In the genomic region with DNA sequence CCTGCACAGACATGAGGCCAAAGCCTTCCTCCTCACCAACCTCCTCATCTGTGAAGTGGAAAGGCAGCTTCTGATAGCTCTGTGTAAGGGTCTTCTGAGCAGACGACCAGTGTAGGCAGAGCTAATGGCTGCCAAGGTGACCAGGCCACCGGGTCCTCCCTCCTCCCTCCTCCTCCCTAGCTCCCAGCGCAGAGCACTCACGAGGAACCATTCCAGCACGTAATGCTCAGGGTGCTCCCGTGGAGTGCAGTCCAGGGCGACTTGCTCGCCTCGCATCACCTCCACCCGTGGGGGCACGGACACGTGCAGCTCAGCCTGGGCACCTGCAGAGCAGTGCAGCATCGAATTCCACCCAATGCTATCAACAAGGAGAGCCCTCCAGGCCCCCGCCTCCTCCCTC, we compare ENCODE assay signal across 12 mouse cellular contexts. TPM values are rescaled to one million over a fixed set of nuclear protein-coding genes. Genes with fewer than 3 reads are reported as not detected.
DNase-seq lines count a peak whose midpoint lies in the region; ATAC-seq lines count a peak whose summit lies in the region.
"Had no signal": no experiment of that assay in that cellular context is flagged by ENCODE, and none has a peak within 500 bp of the region (broad histone marks: within the 10 kb centered on the region; RNA-seq: fewer than 3 reads in every experiment).

No protein-coding gene starts in this region.

- ATAC-seq in hindbrain, embryonic 12.5 days (ENCODE audit: low FRiP score), result no peak
- ATAC-seq in embryonic facial prominence, embryonic 12.5 days (ENCODE audit: insufficient number of reproducible peaks, insufficient read depth, low FRiP score, low TSS enrichment), result no peak
- no peak for ATAC-seq in intestine, embryonic 16.5 days
- ATAC-seq in limb, embryonic 15.5 days (ENCODE audit: insufficient number of reproducible peaks, low FRiP score, low TSS enrichment, low read depth), result no peak
- ATAC-seq in midbrain, embryonic 16.5 days, result no peak
- ATAC-seq: forebrain, embryonic 13.5 days; inflammation-experienced regulatory T-cells, adult 6 months; Patski had no signal

- H3K36me3 ChIP-seq in hindbrain, embryonic 10.5 days, result peaks cover 15% of the 10 kb centered on the region
- H3K36me3 ChIP-seq in hindbrain, embryonic 12.5 days, result no peaks in the 10 kb centered on the region
- peaks cover 17% of the 10 kb centered on the region; the same call in 1 of the 2 replicates for H3K36me3 ChIP-seq in embryonic facial prominence, embryonic 12.5 days
- peaks cover 6% of the 10 kb centered on the region for H3K36me3 ChIP-seq in intestine, embryonic 16.5 days (ENCODE audit: control insufficient read depth, insufficient read depth, low read length)
- peaks cover 24% of the 10 kb centered on the region for H3K36me3 ChIP-seq in limb, embryonic 15.5 days
- no peaks in the 10 kb centered on the region for H3K36me3 ChIP-seq in midbrain, embryonic 16.5 days (ENCODE audit: control insufficient read depth, insufficient read depth, low read length)
- H3K36me3 ChIP-seq: liver, embryonic 15.5 days had no signal

- H3K4me2 ChIP-seq in hindbrain, embryonic 12.5 days (replicated peaks), result no peak overlapping the region
- H3K4me2 ChIP-seq in embryonic facial prominence, embryonic 12.5 days (replicated peaks), result peak overlapping the region; percentile 65
- peak overlapping the region; percentile 83; the same call in 1 of the 2 replicates for H3K4me2 ChIP-seq in intestine, embryonic 16.5 days (ENCODE audit: low read depth, low read length)
- peak overlapping the region; percentile 78 for H3K4me2 ChIP-seq in limb, embryonic 15.5 days
- H3K4me2 ChIP-seq in midbrain, embryonic 16.5 days (ENCODE audit: low read length), result no peak overlapping the region
- H3K4me2 ChIP-seq: forebrain, embryonic 13.5 days; liver, embryonic 15.5 days had no signal

- H3K9me3 ChIP-seq in hindbrain, embryonic 10.5 days, result 0 out of 2 replicates have a peak, but pooled peaks cover 4% of the 10 kb centered on the region
- H3K9me3 ChIP-seq in hindbrain, embryonic 12.5 days (replicated peaks), result no peaks in the 10 kb centered on the region
- H3K9me3 ChIP-seq in embryonic facial prominence, embryonic 12.5 days, result no peaks in the 10 kb centered on the region
- no peaks in the 10 kb centered on the region for H3K9me3 ChIP-seq in intestine, embryonic 16.5 days (ENCODE audit: control insufficient read depth, low read length)
- no peaks in the 10 kb centered on the region for H3K9me3 ChIP-seq in limb, embryonic 15.5 days
- H3K9me3 ChIP-seq in midbrain, embryonic 16.5 days (replicated peaks; ENCODE audit: control insufficient read depth, low read length, poor library complexity, severe bottlenecking), result no peaks in the 10 kb centered on the region
- H3K9me3 ChIP-seq: forebrain, embryonic 13.5 days; liver, embryonic 15.5 days had no signal

- no peak overlapping the region for H3K9ac ChIP-seq in hindbrain, embryonic 12.5 days
- H3K9ac ChIP-seq in embryonic facial prominence, embryonic 12.5 days, result 0 out of 2 replicates have a peak overlapping the region, but pooled peaks have one; percentile 5
- H3K9ac ChIP-seq in intestine, embryonic 16.5 days (ENCODE audit: low read depth, low read length), result peak overlapping the region; percentile 26
- H3K9ac ChIP-seq in limb, embryonic 15.5 days, result no peak overlapping the region
- no peak overlapping the region for H3K9ac ChIP-seq in midbrain, embryonic 16.5 days (ENCODE audit: low read depth, low read length)
- H3K9ac ChIP-seq: forebrain, embryonic 13.5 days; liver, embryonic 15.5 days had no signal

- no peak for DNase-seq in hindbrain, embryonic 10.5 days (ENCODE audit: low spot score)
- no peak for DNase-seq in layer of hippocampus, postnatal 36 days
- DNase-seq: adrenal gland, postnatal 10 days had no signal

- peaks cover 32% of the 10 kb centered on the region for H3K4me1 ChIP-seq in hindbrain, embryonic 10.5 days (replicated peaks)
- H3K4me1 ChIP-seq in hindbrain, embryonic 12.5 days, result peaks cover 12% of the 10 kb centered on the region
- H3K4me1 ChIP-seq in embryonic facial prominence, embryonic 12.5 days, result peaks cover 26% of the 10 kb centered on the region
- H3K4me1 ChIP-seq in intestine, embryonic 16.5 days (ENCODE audit: control insufficient read depth, insufficient read depth, low read length), result peaks cover 29% of the 10 kb centered on the region
- peaks cover 27% of the 10 kb centered on the region for H3K4me1 ChIP-seq in limb, embryonic 15.5 days
- peaks cover 11% of the 10 kb centered on the region for H3K4me1 ChIP-seq in midbrain, embryonic 16.5 days (ENCODE audit: control insufficient read depth, insufficient read depth, low read length)

- peaks cover 43% of the 10 kb centered on the region for H3K27me3 ChIP-seq in hindbrain, embryonic 10.5 days (ENCODE audit: insufficient read depth, poor library complexity, severe bottlenecking)
- peaks cover 41% of the 10 kb centered on the region for H3K27me3 ChIP-seq in hindbrain, embryonic 12.5 days
- H3K27me3 ChIP-seq in embryonic facial prominence, embryonic 12.5 days, result no peaks in the 10 kb centered on the region
- no peaks in the 10 kb centered on the region; the same call in 1 of the 2 replicates for H3K27me3 ChIP-seq in intestine, embryonic 16.5 days (replicated peaks; ENCODE audit: control insufficient read depth, insufficient read depth, low read length)
- H3K27me3 ChIP-seq in limb, embryonic 15.5 days, result no peaks in the 10 kb centered on the region
- H3K27me3 ChIP-seq in midbrain, embryonic 16.5 days (ENCODE audit: control insufficient read depth, insufficient read depth, low read depth, low read length), result peaks cover 24% of the 10 kb centered on the region
- H3K27me3 ChIP-seq: Patski had no signal

- WGBS in hindbrain, embryonic 10.5 days, result 69% methylated on average over 14 of the region's 14 CpGs
- 72% methylated on average over 14 of the region's 14 CpGs for WGBS in hindbrain, embryonic 12.5 days
- WGBS in embryonic facial prominence, embryonic 12.5 days, result 72% methylated on average over 14 of the region's 14 CpGs
- WGBS in intestine, embryonic 16.5 days, result 73% methylated on average over 14 of the region's 14 CpGs
- WGBS in limb, embryonic 15.5 days, result 59% methylated on average over 14 of the region's 14 CpGs
- 66% methylated on average over 14 of the region's 14 CpGs for WGBS in midbrain, embryonic 16.5 days

- H3K4me3 ChIP-seq in hindbrain, embryonic 10.5 days, result peak overlapping the region; percentile 54; the same call in 1 of the 2 replicates
- no peak overlapping the region for H3K4me3 ChIP-seq in hindbrain, embryonic 12.5 days
- peak overlapping the region; percentile 12 for H3K4me3 ChIP-seq in embryonic facial prominence, embryonic 12.5 days
- no peak overlapping the region for H3K4me3 ChIP-seq in intestine, embryonic 16.5 days (ENCODE audit: low read length)
- H3K4me3 ChIP-seq in limb, embryonic 15.5 days, result peak overlapping the region; percentile 47
- no peak overlapping the region for H3K4me3 ChIP-seq in midbrain, embryonic 16.5 days (ENCODE audit: low read depth, low read length)
- H3K4me3 ChIP-seq: forebrain, embryonic 13.5 days; liver, embryonic 15.5 days had no signal

- H3K27ac ChIP-seq in hindbrain, embryonic 10.5 days, result 0 out of 2 replicates have a peak overlapping the region, but pooled peaks have one; percentile 53
- no peak overlapping the region for H3K27ac ChIP-seq in hindbrain, embryonic 12.5 days
- H3K27ac ChIP-seq in embryonic facial prominence, embryonic 12.5 days, result no peak overlapping the region
- no peak overlapping the region for H3K27ac ChIP-seq in intestine, embryonic 16.5 days (ENCODE audit: low read length)
- H3K27ac ChIP-seq in limb, embryonic 15.5 days, result no peak overlapping the region
- no peak overlapping the region for H3K27ac ChIP-seq in midbrain, embryonic 16.5 days (ENCODE audit: low read length)
- H3K27ac ChIP-seq: forebrain, embryonic 13.5 days; liver, embryonic 15.5 days had no signal

RNA-seq across cellular contexts. Expression of gene Bcam, which starts 2.6 kb away (rescaled TPM):
- 46.8 and 57.3 TPM in 2 replicates for polyA plus RNA-seq in hindbrain, embryonic 10.5 days (2016; fragmentation: Nextera tagmentation; extraction: Ambion mirVana)
- polyA plus RNA-seq in hindbrain, embryonic 12.5 days (2016; fragmentation: Nextera tagmentation; extraction: Ambion mirVana), result 21.0 and 25.1 TPM in 2 replicates
- 62.3 and 69.1 TPM in 2 replicates for polyA plus RNA-seq in embryonic facial prominence, embryonic 12.5 days (2016; fragmentation: Nextera tagmentation; extraction: Ambion mirVana)
- 58.7 and 62.7 TPM in 2 replicates for polyA plus RNA-seq in intestine, embryonic 16.5 days (2015; fragmentation: Nextera tagmentation; extraction: Ambion mirVana)
- 120 and 150 TPM in 2 replicates for polyA plus RNA-seq in limb, embryonic 15.5 days (2015; fragmentation: Nextera tagmentation; extraction: Ambion mirVana)
- total RNA-seq in layer of hippocampus, postnatal 36 days (2021), result 1 to 10 TPM; 9.5 to 9.8 TPM
- polyA plus RNA-seq in midbrain, embryonic 16.5 days (2015; fragmentation: Nextera tagmentation; extraction: Ambion mirVana), result 10.5 and 14.0 TPM in 2 replicates

RNA-seq across cellular contexts. Expression of gene Nectin2, which starts 18.0 kb away (rescaled TPM):
- polyA plus RNA-seq in hindbrain, embryonic 10.5 days (2016; fragmentation: Nextera tagmentation; extraction: Ambion mirVana), result 89.0 and 99.8 TPM in 2 replicates
- 60.8 and 67.1 TPM in 2 replicates for polyA plus RNA-seq in hindbrain, embryonic 12.5 days (2016; fragmentation: Nextera tagmentation; extraction: Ambion mirVana)
- 95.3 and 97.6 TPM in 2 replicates for polyA plus RNA-seq in embryonic facial prominence, embryonic 12.5 days (2016; fragmentation: Nextera tagmentation; extraction: Ambion mirVana)
- polyA plus RNA-seq in intestine, embryonic 16.5 days (2015; fragmentation: Nextera tagmentation; extraction: Ambion mirVana), result 143 and 149 TPM in 2 replicates
- 84.5 and 85.1 TPM in 2 replicates for polyA plus RNA-seq in limb, embryonic 15.5 days (2015; fragmentation: Nextera tagmentation; extraction: Ambion mirVana)
- total RNA-seq in layer of hippocampus, postnatal 36 days (2021), result 1 to 10 TPM; 5.2 to 5.8 TPM
- polyA plus RNA-seq in midbrain, embryonic 16.5 days (2015; fragmentation: Nextera tagmentation; extraction: Ambion mirVana), result 55.3 and 56.7 TPM in 2 replicates

RNA-seq across cellular contexts. Expression of gene Cblc, which starts 28.4 kb away (rescaled TPM):
- polyA plus RNA-seq in hindbrain, embryonic 10.5 days (2016; fragmentation: Nextera tagmentation; extraction: Ambion mirVana), result 1.2 and 1.8 TPM in 2 replicates
- 1.0 and 1.3 TPM in 2 replicates for polyA plus RNA-seq in hindbrain, embryonic 12.5 days (2016; fragmentation: Nextera tagmentation; extraction: Ambion mirVana)
- 4.4 and 4.8 TPM in 2 replicates for polyA plus RNA-seq in embryonic facial prominence, embryonic 12.5 days (2016; fragmentation: Nextera tagmentation; extraction: Ambion mirVana)
- 32.6 and 42.1 TPM in 2 replicates for polyA plus RNA-seq in intestine, embryonic 16.5 days (2015; fragmentation: Nextera tagmentation; extraction: Ambion mirVana)
- 14.6 and 15.2 TPM in 2 replicates for polyA plus RNA-seq in limb, embryonic 15.5 days (2015; fragmentation: Nextera tagmentation; extraction: Ambion mirVana)
- not detected for total RNA-seq in layer of hippocampus, postnatal 36 days (2021)
- 0.44 and 0.49 TPM in 2 replicates for polyA plus RNA-seq in midbrain, embryonic 16.5 days (2015; fragmentation: Nextera tagmentation; extraction: Ambion mirVana)
- polyA plus RNA-seq: forebrain, embryonic 13.5 days had no signal

RNA-seq across cellular contexts. Expression of gene Tomm40, which starts 53.0 kb away (rescaled TPM):
- polyA plus RNA-seq in hindbrain, embryonic 10.5 days (2016; fragmentation: Nextera tagmentation; extraction: Ambion mirVana), result 209 and 211 TPM in 2 replicates
- 136 and 138 TPM in 2 replicates for polyA plus RNA-seq in hindbrain, embryonic 12.5 days (2016; fragmentation: Nextera tagmentation; extraction: Ambion mirVana)
- polyA plus RNA-seq in embryonic facial prominence, embryonic 12.5 days (2016; fragmentation: Nextera tagmentation; extraction: Ambion mirVana), result 163 and 174 TPM in 2 replicates
- 143 and 157 TPM in 2 replicates for polyA plus RNA-seq in intestine, embryonic 16.5 days (2015; fragmentation: Nextera tagmentation; extraction: Ambion mirVana)
- polyA plus RNA-seq in limb, embryonic 15.5 days (2015; fragmentation: Nextera tagmentation; extraction: Ambion mirVana), result 129 and 139 TPM in 2 replicates
- total RNA-seq in layer of hippocampus, postnatal 36 days (2021), result 100 to 1,000 TPM; 110 to 115 TPM
- polyA plus RNA-seq in midbrain, embryonic 16.5 days (2015; fragmentation: Nextera tagmentation; extraction: Ambion mirVana), result 113 and 118 TPM in 2 replicates

RNA-seq across cellular contexts. Expression of gene Bcl3, which starts 54.3 kb away (rescaled TPM):
- polyA plus RNA-seq in hindbrain, embryonic 10.5 days (2016; fragmentation: Nextera tagmentation; extraction: Ambion mirVana), result 0.60 and 0.78 TPM in 2 replicates
- polyA plus RNA-seq in hindbrain, embryonic 12.5 days (2016; fragmentation: Nextera tagmentation; extraction: Ambion mirVana), result 1.1 and 2.1 TPM in 2 replicates
- polyA plus RNA-seq in embryonic facial prominence, embryonic 12.5 days (2016; fragmentation: Nextera tagmentation; extraction: Ambion mirVana), result 2.2 TPM in 2 replicates
- 15.5 and 15.6 TPM in 2 replicates for polyA plus RNA-seq in intestine, embryonic 16.5 days (2015; fragmentation: Nextera tagmentation; extraction: Ambion mirVana)
- polyA plus RNA-seq in limb, embryonic 15.5 days (2015; fragmentation: Nextera tagmentation; extraction: Ambion mirVana), result 3.9 and 4.4 TPM in 2 replicates
- 1 to 10 TPM in 1 of 2 experiments, under 1 TPM in 1; 0.32 to 1.4 TPM for total RNA-seq in layer of hippocampus, postnatal 36 days (2021)
- 0.65 and 1.0 TPM in 2 replicates for polyA plus RNA-seq in midbrain, embryonic 16.5 days (2015; fragmentation: Nextera tagmentation; extraction: Ambion mirVana)

Comparison
In these comparisons a context has a peak if more than half of its experiments do, and no peak if none do; other contexts are left out.
1. H3K4me3 ChIP-seq: peak in hindbrain, embryonic 10.5 days (single experiment), embryonic facial prominence, embryonic 12.5 days (single experiment) and limb, embryonic 15.5 days (single experiment); none in hindbrain, embryonic 12.5 days (single experiment), intestine, embryonic 16.5 days (single experiment) and midbrain, embryonic 16.5 days (single experiment).
2. H3K4me2 ChIP-seq: peak in embryonic facial prominence, embryonic 12.5 days (single experiment), intestine, embryonic 16.5 days (single experiment) and limb, embryonic 15.5 days (single experiment); none in hindbrain, embryonic 12.5 days (single experiment) and midbrain, embryonic 16.5 days (single experiment).
3. H3K9ac ChIP-seq: peak in embryonic facial prominence, embryonic 12.5 days (single experiment) and intestine, embryonic 16.5 days (single experiment); none in hindbrain, embryonic 12.5 days (single experiment), limb, embryonic 15.5 days (single experiment) and midbrain, embryonic 16.5 days (single experiment).